Mouse (Mus musculus) small intestine, adult 2 months (tissue): ENCODE results near the gene Hoxc4.

ENCODE experiments used
- CTCF ChIP-seq: fragments of 200-500 bp; IDR thresholded peaks from 2 replicates; pipeline ENCODE4 v1.5.1; 2012; ENCODE audit warnings: low read depth, mild to moderate bottlenecking, control low read depth, inconsistent platforms, low read length, moderate library complexity, mixed read lengths; ENCODE audit not compliant: insufficient replicate concordance, insufficient read length; ENCODE audit errors: extremely low read depth
- POLR2A ChIP-seq: fragments of 200-500 bp; IDR thresholded peaks from 2 replicates; pipeline ENCODE4 v1.6.1; 2012; ENCODE audit warnings: low read depth, mild to moderate bottlenecking, control low read depth, inconsistent platforms, low read length, moderate library complexity

DNA sequence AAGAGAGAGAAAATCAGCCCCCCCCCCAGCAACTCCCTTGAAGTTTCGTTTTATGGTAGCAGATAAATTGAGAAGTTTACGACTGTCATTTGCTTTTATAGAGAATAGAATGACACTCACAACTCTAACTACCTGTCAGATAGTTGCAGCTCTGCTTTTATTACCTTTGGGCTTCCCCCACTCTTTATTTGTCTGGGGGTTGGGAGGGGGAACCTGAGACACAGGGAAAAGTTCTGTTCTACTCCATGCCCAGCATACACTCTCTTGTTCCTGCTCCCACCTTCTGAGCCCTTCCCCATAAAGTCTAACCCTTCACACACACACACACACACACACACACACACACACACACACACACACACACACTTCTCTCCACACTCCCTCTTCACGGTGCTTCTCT, 25.9 kb upstream of the Hoxc4 start:
- TF ChIP-seq CTCF (no peak), POLR2A (no peak)
